Mouse (Mus musculus): ENCODE measurements around the gene Olfr303.
"Not testable (repeated sequence)": the region's sequence is repeated elsewhere in the genome, so short reads cannot be mapped to it uniquely, and the experiment has no call there.

The Olfr303 gene

GRCm38 (mm10) chr7:86397689-86398088, at the start of gene Olfr303:
TSS of gene Olfr303 (minus strand) at chr7:86397789.
- no peak for DNase-seq (ENCODE audit: low read depth in 2 of 2, low spot score in 2 of 2)

GRCm38 (mm10) chr7:86403546-86403945, 6.0 kb upstream of the Olfr303 start, which contains the start of gene Olfr301:
TSS of gene Olfr301 (plus strand) at chr7:86403846.
- DNase-seq (ENCODE audit: low read depth in 2 of 2, low spot score in 2 of 2) = no peak

GRCm38 (mm10) chr7:86386558-86386957, 11.0 kb downstream of the Olfr303 start, which contains the start of gene Olfr304:
TSS of gene Olfr304 (minus strand) at chr7:86386658.
- no peak for DNase-seq (ENCODE audit: low read depth in 2 of 2, low spot score in 2 of 2)

- DNase-seq (ENCODE audit: low read depth in 2 of 2, low spot score in 2 of 2) = no peak
Measured at GRCm38 (mm10) chr7:86385769-86386168, 11.8 kb downstream of the Olfr303 start.

GRCm38 (mm10) chr7:86366828-86367227, 30.8 kb downstream of the Olfr303 start, which contains the start of gene Olfr305:
TSS of gene Olfr305 (minus strand) at chr7:86366928.
- DNase-seq (ENCODE audit: low read depth in 2 of 2, low spot score in 2 of 2) = no peak

- not testable (repeated sequence) for DNase-seq (ENCODE audit: low read depth in 2 of 2, low spot score in 2 of 2)
Measured at GRCm38 (mm10) chr7:86346296-86346695, 51.3 kb downstream of the Olfr303 start.

GRCm38 (mm10) chr7:86344253-86344652, 53.3 kb downstream of the Olfr303 start:
- no peak for DNase-seq (ENCODE audit: low read depth in 2 of 2, low spot score in 2 of 2)

- no peak for DNase-seq (ENCODE audit: low read depth in 2 of 2, low spot score in 2 of 2)
Measured at GRCm38 (mm10) chr7:86342881-86343565, 54.6 kb downstream of the Olfr303 start.
